8 mouse cellular contexts compared by ENCODE assay signal in genomic region chr15:27856050-27856787, GRCm38 (mm10).
DNase-seq lines count a peak whose midpoint lies in the region; ATAC-seq and TF ChIP-seq lines count a peak whose summit lies in the region.

No protein-coding gene starts in this region.

- TF ChIP-seq CTCF in intestine, postnatal 0 days (IDR thresholded peaks at IDR 0.05; ENCODE audit: low read depth) = peak; percentile 39
- TF ChIP-seq CTCF in embryonic fibroblast, embryonic 13.5 days (IDR thresholded peaks at IDR 0.05; ENCODE audit: borderline replicate concordance, insufficient read depth, low read length) = peak; percentile 27; the same call in 1 of the 2 replicates

- WGBS in intestine, postnatal 0 days = 56% methylated on average over 29 of the region's 29 CpGs
- 54% methylated on average over 29 of the region's 29 CpGs for WGBS in intestine, embryonic 16.5 days

- ATAC-seq in intestine, postnatal 0 days = no peak
- no peak for ATAC-seq in intestine, embryonic 16.5 days
- peak; percentile 91 for ATAC-seq in megakaryocyte, adult 5-6 weeks (ENCODE audit: poor library complexity, severe bottlenecking)

- no peaks in the 10 kb centered on the region for H3K27me3 ChIP-seq in intestine, postnatal 0 days (replicated peaks; ENCODE audit: control insufficient read depth, insufficient read depth, low read length)
- no peaks in the 10 kb centered on the region for H3K27me3 ChIP-seq in intestine, embryonic 16.5 days (replicated peaks; ENCODE audit: control insufficient read depth, insufficient read depth, low read length)

- no peak overlapping the region for H3K4me3 ChIP-seq in intestine, postnatal 0 days (ENCODE audit: low read depth, low read length)
- no peak overlapping the region for H3K4me3 ChIP-seq in intestine, embryonic 16.5 days (ENCODE audit: low read length)
- no peak overlapping the region for H3K4me3 ChIP-seq in embryonic fibroblast, embryonic 13.5 days (ENCODE audit: insufficient read depth, low read length)

- TF ChIP-seq POLR2A in embryonic fibroblast, embryonic 13.5 days (IDR thresholded peaks at IDR 0.05; ENCODE audit: low read depth, low read length) = no peak

- peaks cover 41% of the 10 kb centered on the region for H3K36me3 ChIP-seq in intestine, postnatal 0 days (ENCODE audit: control insufficient read depth, insufficient read depth)
- H3K36me3 ChIP-seq in intestine, embryonic 16.5 days (ENCODE audit: control insufficient read depth, insufficient read depth, low read length) = peaks cover 10% of the 10 kb centered on the region

- no peak overlapping the region for H3K27ac ChIP-seq in intestine, postnatal 0 days (ENCODE audit: low read depth, low read length)
- no peak overlapping the region for H3K27ac ChIP-seq in intestine, embryonic 16.5 days (ENCODE audit: low read length)
- H3K27ac ChIP-seq in embryonic fibroblast, embryonic 13.5 days (ENCODE audit: insufficient read depth, low read length) = no peak overlapping the region

- no peak overlapping the region for H3K4me2 ChIP-seq in intestine, postnatal 0 days (replicated peaks; ENCODE audit: low read depth)
- H3K4me2 ChIP-seq in intestine, embryonic 16.5 days (ENCODE audit: low read depth, low read length) = no peak overlapping the region

- DNase-seq in kidney, adult 9 months = peak; percentile 26
- DNase-seq in urinary bladder, postnatal 14 days (ENCODE audit: low spot score) = no peak
- no peak for DNase-seq in adipocyte (ENCODE audit: low spot score)
- DNase-seq in adrenal gland, postnatal 25 days = no peak

- H3K4me1 ChIP-seq in intestine, postnatal 0 days (replicated peaks; ENCODE audit: control insufficient read depth, insufficient read depth, low read length) = no peaks in the 10 kb centered on the region
- H3K4me1 ChIP-seq in intestine, embryonic 16.5 days (ENCODE audit: control insufficient read depth, insufficient read depth, low read length) = no peaks in the 10 kb centered on the region; the same call in 1 of the 2 replicates
- no peaks in the 10 kb centered on the region for H3K4me1 ChIP-seq in embryonic fibroblast, embryonic 13.5 days (ENCODE audit: control insufficient read depth, insufficient read depth, low read length)

- H3K9me3 ChIP-seq in intestine, postnatal 0 days (ENCODE audit: control insufficient read depth) = no peaks in the 10 kb centered on the region
- H3K9me3 ChIP-seq in intestine, embryonic 16.5 days (ENCODE audit: control insufficient read depth, low read length) = no peaks in the 10 kb centered on the region

- no peak overlapping the region for H3K9ac ChIP-seq in intestine, postnatal 0 days (ENCODE audit: low read depth, low read length)
- H3K9ac ChIP-seq in intestine, embryonic 16.5 days (ENCODE audit: low read depth, low read length) = no peak overlapping the region
